ENCODE assay signal across 8 mouse cellular contexts in genomic region chr11:11844367-11844971, GRCm38 (mm10). TPM values are rescaled to one million over a fixed set of nuclear protein-coding genes. Genes with fewer than 3 reads are reported as not detected.
DNase-seq lines count a peak whose midpoint lies in the region; ATAC-seq lines count a peak whose summit lies in the region.

No protein-coding gene starts in this region.

- peak; percentile 76 for ATAC-seq in forebrain, embryonic 14.5 days
- ATAC-seq in limb, embryonic 11.5 days (ENCODE audit: insufficient number of reproducible peaks, low FRiP score, low TSS enrichment, low read depth) = peak; percentile 74; the same call in 1 of the 2 replicates
- peak; percentile 77 for ATAC-seq in midbrain, embryonic 13.5 days

- 44% methylated on average over 13 of the region's 13 CpGs for WGBS in forebrain, embryonic 14.5 days
- 50% methylated on average over 13 of the region's 13 CpGs for WGBS in limb, embryonic 11.5 days
- 45% methylated on average over 13 of the region's 13 CpGs for WGBS in midbrain, embryonic 13.5 days

- no peaks in the 10 kb centered on the region for H3K9me3 ChIP-seq in forebrain, embryonic 14.5 days (replicated peaks; ENCODE audit: control insufficient read depth, low read length)
- H3K9me3 ChIP-seq in limb, embryonic 11.5 days (ENCODE audit: control insufficient read depth, low read length) = no peaks in the 10 kb centered on the region
- H3K9me3 ChIP-seq in midbrain, embryonic 13.5 days = no peaks in the 10 kb centered on the region

- no peak overlapping the region for H3K4me2 ChIP-seq in forebrain, embryonic 14.5 days (ENCODE audit: low read length)
- no peak overlapping the region for H3K4me2 ChIP-seq in limb, embryonic 11.5 days (ENCODE audit: low read depth, severe bottlenecking)
- H3K4me2 ChIP-seq in midbrain, embryonic 13.5 days (replicated peaks) = no peak overlapping the region

- no peaks in the 10 kb centered on the region for H3K27me3 ChIP-seq in forebrain, embryonic 14.5 days (replicated peaks; ENCODE audit: control insufficient read depth, insufficient read depth, low read length)
- H3K27me3 ChIP-seq in limb, embryonic 11.5 days (ENCODE audit: control insufficient read depth, insufficient read depth, low read length) = no peaks in the 10 kb centered on the region
- no peaks in the 10 kb centered on the region for H3K27me3 ChIP-seq in midbrain, embryonic 13.5 days

- peak overlapping the region; percentile 44; the same call in 1 of the 2 replicates for H3K27ac ChIP-seq in brown adipose tissue, adult 24 weeks (replicated peaks; ENCODE audit: low read depth, low read length)
- no peak overlapping the region for H3K27ac ChIP-seq in forebrain, embryonic 14.5 days (ENCODE audit: low read depth, low read length)
- H3K27ac ChIP-seq in limb, embryonic 11.5 days (replicated peaks; ENCODE audit: low read depth, low read length) = no peak overlapping the region; the same call in 1 of the 2 replicates
- peak overlapping the region; percentile 7; the same call in 1 of the 2 replicates for H3K27ac ChIP-seq in midbrain, embryonic 13.5 days

- H3K9ac ChIP-seq in forebrain, embryonic 14.5 days (ENCODE audit: low read length) = no peak overlapping the region
- H3K9ac ChIP-seq in limb, embryonic 11.5 days (ENCODE audit: low read length) = no peak overlapping the region
- H3K9ac ChIP-seq in midbrain, embryonic 13.5 days (replicated peaks) = no peak overlapping the region

- peaks cover 5% of the 10 kb centered on the region for H3K4me1 ChIP-seq in brown adipose tissue, adult 24 weeks (ENCODE audit: control insufficient read depth, insufficient read depth, insufficient read length, low read length)
- no peaks in the 10 kb centered on the region for H3K4me1 ChIP-seq in forebrain, embryonic 14.5 days (ENCODE audit: control insufficient read depth, insufficient read depth, low read length)
- H3K4me1 ChIP-seq in limb, embryonic 11.5 days (ENCODE audit: control insufficient read depth, insufficient read depth, low read length) = peaks cover 6% of the 10 kb centered on the region; the same call in 1 of the 2 replicates
- peaks cover 12% of the 10 kb centered on the region for H3K4me1 ChIP-seq in midbrain, embryonic 13.5 days (replicated peaks)

- peak; percentile 92 for DNase-seq in NIH3T3 (ENCODE audit: low read depth)
- peak; percentile 39 for DNase-seq in forebrain, embryonic 14.5 days (ENCODE audit: low spot score)
- DNase-seq in heart, postnatal 4 days = peak; percentile 80
- no peak for DNase-seq in limb, embryonic 11.5 days (ENCODE audit: low spot score)
- peak; percentile 51 for DNase-seq in yolk sac, embryonic 10.5 days (ENCODE audit: low spot score)
- no peak for DNase-seq in thymus, postnatal 0 days (ENCODE audit: low spot score)

- no peak overlapping the region for H3K4me3 ChIP-seq in brown adipose tissue, adult 24 weeks (ENCODE audit: insufficient read depth, low read depth, low read length)
- H3K4me3 ChIP-seq in forebrain, embryonic 14.5 days (ENCODE audit: low read depth, low read length) = no peak overlapping the region
- H3K4me3 ChIP-seq in limb, embryonic 11.5 days (ENCODE audit: low read depth, low read length) = no peak overlapping the region
- no peak overlapping the region for H3K4me3 ChIP-seq in midbrain, embryonic 13.5 days (replicated peaks)

- H3K36me3 ChIP-seq in forebrain, embryonic 14.5 days (ENCODE audit: control insufficient read depth, insufficient read depth, low read length) = no peaks in the 10 kb centered on the region
- H3K36me3 ChIP-seq in limb, embryonic 11.5 days (ENCODE audit: control insufficient read depth, insufficient read depth, low read length) = no peaks in the 10 kb centered on the region
- no peaks in the 10 kb centered on the region for H3K36me3 ChIP-seq in midbrain, embryonic 13.5 days

RNA-seq across cellular contexts. Expression of gene Fignl1, which starts 35.7 kb away (rescaled TPM):
- polyA plus RNA-seq in brown adipose tissue, adult 24 weeks (2012; ENCODE audit: insufficient read depth, insufficient read length, missing spikeins) = 0.79 TPM in 1 of 2 replicates, not detected in the other
- polyA plus RNA-seq in forebrain, embryonic 14.5 days (2014; fragmentation: Nextera tagmentation; extraction: Ambion mirVana) = 38.2 and 40.2 TPM in 2 replicates
- total RNA-seq in heart, postnatal 4 days (2021) = 10 to 100 TPM; 18.7 to 19.9 TPM
- polyA plus RNA-seq in limb, embryonic 11.5 days (2014; fragmentation: Nextera tagmentation; extraction: Ambion mirVana) = 96.7 and 102 TPM in 2 replicates
- polyA plus RNA-seq in midbrain, embryonic 13.5 days (2015; fragmentation: Nextera tagmentation; extraction: Ambion mirVana) = 23.6 and 26.2 TPM in 2 replicates
- 62.4 and 65.6 TPM in 2 replicates for polyA plus RNA-seq in thymus, postnatal 0 days (2015; fragmentation: Nextera tagmentation; extraction: Ambion mirVana)

RNA-seq across cellular contexts. Expression of gene Ddc, which starts 53.5 kb away (rescaled TPM):
- not detected in 2 replicates for polyA plus RNA-seq in brown adipose tissue, adult 24 weeks (2012; ENCODE audit: insufficient read depth, insufficient read length, missing spikeins)
- polyA plus RNA-seq in forebrain, embryonic 14.5 days (2014; fragmentation: Nextera tagmentation; extraction: Ambion mirVana) = 7.3 TPM in 2 replicates
- total RNA-seq in heart, postnatal 4 days (2021) = 10 to 100 TPM; 44.6 to 51.4 TPM
- 9.2 and 10.2 TPM in 2 replicates for polyA plus RNA-seq in limb, embryonic 11.5 days (2014; fragmentation: Nextera tagmentation; extraction: Ambion mirVana)
- polyA plus RNA-seq in midbrain, embryonic 13.5 days (2015; fragmentation: Nextera tagmentation; extraction: Ambion mirVana) = 17.8 and 43.0 TPM in 2 replicates
- 4.9 and 7.8 TPM in 2 replicates for polyA plus RNA-seq in thymus, postnatal 0 days (2015; fragmentation: Nextera tagmentation; extraction: Ambion mirVana)

Comparison
In these comparisons a context has a peak if more than half of its experiments do, and no peak if none do; other contexts are left out.
1. DNase-seq: peak in NIH3T3 (single experiment), forebrain, embryonic 14.5 days (single experiment), heart, postnatal 4 days (single experiment) and yolk sac, embryonic 10.5 days (single experiment); none in limb, embryonic 11.5 days (single experiment) and thymus, postnatal 0 days (single experiment).
2. H3K27ac ChIP-seq: peak in brown adipose tissue, adult 24 weeks (single experiment) and midbrain, embryonic 13.5 days (single experiment); none in forebrain, embryonic 14.5 days (single experiment) and limb, embryonic 11.5 days (single experiment).
3. RNA of gene Fignl1, which starts 35.7 kb away (polyA plus RNA-seq): 96.7 to 102 TPM in limb, embryonic 11.5 days, 62.4 to 65.6 TPM in thymus, postnatal 0 days, 38.2 to 40.2 TPM in forebrain, embryonic 14.5 days and 23.6 to 26.2 TPM in midbrain, embryonic 13.5 days; 0.79 TPM in brown adipose tissue, adult 24 weeks; every median in the first group is over 10 times any median in the second.
4. Peak in every context shown above with its lines, with median percentiles within 50 percentile points of each other: ATAC-seq.